Mouse (Mus musculus) left cerebral cortex, adult 2 months (tissue): ENCODE results near the gene Rap2a. TPM values are rescaled to one million over a fixed set of nuclear protein-coding genes. Genes with fewer than 3 reads are reported as not detected.

ENCODE experiments used
- DNase-seq, 2 experiments: peaks; one replicate each; pipeline ENCODE4 v3.0.0; 2021 to 2022; ENCODE audit warnings: low spot score in 2 of 2, mixed read lengths in 1 of 2; ENCODE audit errors: extremely low spot score in 1 of 2
- H3K27ac ChIP-seq: fragments of 200-600 bp; 2 replicates; pipeline ENCODE4 v1.8.1; 2022
- H3K4me3 ChIP-seq: fragments of 200-600 bp; 2 replicates; pipeline ENCODE4 v1.8.1; 2022
- CTCF ChIP-seq: fragments of 200-600 bp; IDR thresholded peaks from 2 replicates; pipeline ENCODE4 v1.8.1; 2022; ENCODE audit warnings: antibody characterized with exemption, mild to moderate bottlenecking, moderate library complexity
- intact Hi-C: fragments of 180-260 bp; cut with DNase I; formaldehyde crosslinking; loops from one replicate; pipeline ENCODE4 v1.15.1; 2025
- total RNA-seq, 2 experiments: library from RNA; stranded (reverse); gene quantifications; 2 replicates each; pipeline ENCODE4 v1.2.3; 2021

The Rap2a gene
- total RNA-seq, 2 experiments from 2014 or later, result 91.3 to 91.5 TPM

- no peak overlapping the region for H3K27ac ChIP-seq
- TF ChIP-seq CTCF, result no peak
- H3K4me3 ChIP-seq, result no peak overlapping the region
- intact Hi-C loops, result no loop called here
- DNase-seq, result no peak
These were observed 41.7 kb downstream of the Rap2a start for GRCm38 (mm10) chr14:120519921-120520320.

DNA sequence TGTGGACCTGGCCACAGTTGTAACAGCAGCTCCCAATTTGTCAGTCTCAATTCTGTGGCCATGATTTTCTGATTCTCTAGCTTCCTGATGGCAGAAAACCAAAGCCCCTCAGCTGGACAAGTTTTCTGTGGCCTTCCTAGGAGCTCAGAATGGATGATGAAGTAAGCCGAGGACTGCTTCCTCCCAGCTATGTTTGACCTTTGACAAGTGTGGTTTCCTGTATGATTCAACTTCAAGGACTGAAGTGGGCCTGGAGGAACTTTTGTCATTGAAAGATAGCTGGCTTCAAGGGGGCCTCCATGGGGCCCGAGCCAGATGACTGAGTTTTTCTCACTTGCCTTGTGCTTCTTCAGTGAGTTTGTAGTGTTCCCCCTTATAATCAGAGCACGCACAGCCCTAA lies 42.6 kb downstream of the Rap2a start:
- intact Hi-C loops, result no loop called here
- no peak for DNase-seq
- H3K27ac ChIP-seq, result no peak overlapping the region
- no peak overlapping the region for H3K4me3 ChIP-seq
- TF ChIP-seq CTCF, result no peak

DNA sequence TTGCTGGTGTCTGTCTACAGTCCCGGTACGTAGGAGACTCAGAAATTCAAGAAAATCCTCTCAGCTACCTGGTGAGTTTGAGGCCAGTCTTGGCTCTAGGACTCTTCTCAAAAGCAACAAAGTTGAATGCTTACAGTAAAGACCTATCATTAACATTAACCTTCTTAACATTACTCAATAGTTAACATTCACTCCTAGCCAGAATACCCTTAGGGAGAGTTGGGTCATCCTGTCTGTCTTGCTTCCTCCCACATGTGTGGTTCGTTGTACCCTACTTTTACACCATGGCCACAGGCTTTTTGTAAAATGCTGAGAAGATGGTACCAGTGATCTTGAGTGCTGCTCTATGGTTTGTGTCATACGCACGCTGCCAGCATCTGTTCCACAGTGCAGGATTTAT lies 45.1 kb downstream of the Rap2a start:
- Histone ChIP-seq H3K4me3 (no peak overlapping the region), H3K27ac (no peak overlapping the region)
- TF ChIP-seq CTCF, result no peak
- DNase-seq, result no peak
- intact Hi-C loops, result no loop called here

GRCm38 (mm10) chr14:120525644-120526043 lies 47.4 kb downstream of the Rap2a start:
- no peak for TF ChIP-seq CTCF
- Histone ChIP-seq H3K27ac (no peak overlapping the region), H3K4me3 (no peak overlapping the region)
- intact Hi-C loops, result no loop called here
- DNase-seq, result no peak

DNA sequence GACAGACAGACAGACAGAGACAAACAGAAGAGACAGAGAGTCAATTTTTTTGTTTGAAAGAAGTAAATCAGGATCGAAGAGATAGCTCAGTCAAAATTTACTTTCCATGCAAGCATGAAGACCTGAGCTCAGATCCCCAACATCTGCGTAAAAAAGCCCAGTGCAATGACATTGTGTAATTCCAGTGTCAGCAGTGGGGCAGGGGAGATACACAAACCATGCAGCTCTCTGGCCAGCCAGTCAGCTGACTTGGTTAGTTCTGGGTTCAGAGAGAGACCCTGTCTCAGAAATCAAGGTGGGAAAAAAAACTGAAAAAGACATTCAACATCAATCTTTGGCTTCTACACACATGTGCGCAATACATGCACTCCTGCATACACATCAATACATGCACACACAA lies 55.1 kb downstream of the Rap2a start:
- intact Hi-C loops, result no loop called here
- TF ChIP-seq CTCF, result no peak
- no peak for DNase-seq
- Histone ChIP-seq H3K27ac (no peak overlapping the region), H3K4me3 (no peak overlapping the region)

DNA sequence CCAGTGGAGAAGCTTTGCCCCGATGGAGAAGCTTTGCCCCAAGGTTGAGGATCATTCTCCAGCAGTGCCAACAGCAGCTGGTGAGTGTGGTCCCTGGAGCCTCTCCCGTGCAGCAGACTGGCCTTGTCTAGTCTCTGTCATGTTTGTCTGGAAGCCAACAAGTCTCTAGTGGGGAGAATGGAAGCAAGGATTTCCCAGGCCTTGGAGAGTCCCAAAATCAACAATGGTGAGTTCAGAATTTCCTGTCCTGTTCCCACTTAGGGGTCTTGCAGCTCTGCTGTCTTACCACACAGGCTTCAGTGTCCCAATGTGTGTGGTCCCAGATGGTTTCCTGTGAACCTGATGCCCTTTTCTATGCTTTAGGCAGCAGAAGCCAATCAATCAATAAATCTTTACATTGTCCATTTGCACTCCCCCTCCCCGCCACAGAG lies 56.6 kb downstream of the Rap2a start:
- Histone ChIP-seq H3K4me3 (no peak overlapping the region), H3K27ac (no peak overlapping the region)
- no peak for DNase-seq
- intact Hi-C loops, result no loop called here
- TF ChIP-seq CTCF, result no peak

GRCm38 (mm10) chr14:120535446-120535845 lies 57.2 kb downstream of the Rap2a start:
- Histone ChIP-seq H3K4me3 (no peak overlapping the region), H3K27ac (no peak overlapping the region)
- no peak for DNase-seq
- intact Hi-C loops, result no loop called here
- no peak for TF ChIP-seq CTCF

GRCm38 (mm10) chr14:120535924-120536323 lies 57.7 kb downstream of the Rap2a start:
- intact Hi-C loops, result no loop called here
- H3K4me3 ChIP-seq, result no peak overlapping the region
- H3K27ac ChIP-seq, result no peak overlapping the region
- no peak for TF ChIP-seq CTCF
- peak in 1 of 2 experiments; percentile 28 for DNase-seq

- Histone ChIP-seq H3K4me3 (no peak overlapping the region), H3K27ac (no peak overlapping the region)
- DNase-seq, result no peak
- intact Hi-C loops, result no loop called here
- TF ChIP-seq CTCF, result no peak
These were observed 60.9 kb downstream of the Rap2a start for GRCm38 (mm10) chr14:120539128-120539527.

GRCm38 (mm10) chr14:120539626-120540025 lies 61.4 kb downstream of the Rap2a start:
- Histone ChIP-seq H3K27ac (no peak overlapping the region), H3K4me3 (no peak overlapping the region)
- intact Hi-C loops, result no loop called here
- DNase-seq, result no peak
- TF ChIP-seq CTCF, result no peak

DNA sequence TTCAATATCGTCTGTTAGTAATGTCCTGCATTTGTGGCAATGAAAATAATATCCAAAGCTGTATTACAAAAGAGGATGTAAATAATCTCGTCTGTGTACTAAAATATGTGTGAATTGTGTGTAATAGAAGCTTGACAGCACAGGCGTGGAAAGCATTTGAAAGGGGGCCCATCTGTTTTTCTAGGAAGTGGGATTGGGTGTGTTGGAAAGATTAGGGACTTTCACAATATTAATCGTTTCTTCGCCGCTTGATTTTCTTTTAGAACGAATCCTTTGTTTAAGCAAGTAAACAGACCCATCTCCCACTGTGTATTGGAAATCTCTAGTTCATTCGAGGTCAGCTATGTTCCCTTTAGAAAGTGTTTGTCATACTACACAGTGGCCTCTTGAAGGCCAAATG lies 64.2 kb downstream of the Rap2a start:
- no peak for DNase-seq
- Histone ChIP-seq H3K27ac (no peak overlapping the region), H3K4me3 (no peak overlapping the region)
- no peak for TF ChIP-seq CTCF
- intact Hi-C loops, result no loop called here

DNA sequence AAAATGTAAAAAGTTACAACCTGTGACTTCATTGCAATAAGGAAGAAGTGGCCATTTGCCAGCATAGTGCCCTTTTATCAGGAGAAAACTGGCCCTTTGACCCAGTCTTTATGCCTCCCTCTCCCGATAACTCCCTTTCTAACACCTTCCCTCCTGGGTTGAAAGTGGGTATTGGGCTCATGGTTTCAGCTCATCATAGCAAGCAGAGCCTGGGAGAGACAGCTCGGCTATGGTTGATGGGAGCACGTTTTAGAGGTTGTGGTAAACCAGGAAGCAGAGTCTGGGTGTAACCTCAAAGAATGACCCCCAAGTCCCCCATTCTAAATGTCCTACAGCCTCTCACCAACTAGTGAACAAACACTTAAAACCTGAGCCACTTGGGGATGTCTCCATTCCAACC lies 64.7 kb downstream of the Rap2a start:
- intact Hi-C loops, result no loop called here
- Histone ChIP-seq H3K4me3 (no peak overlapping the region), H3K27ac (no peak overlapping the region)
- no peak for TF ChIP-seq CTCF
- DNase-seq, result no peak

- Histone ChIP-seq H3K27ac (no peak overlapping the region), H3K4me3 (no peak overlapping the region)
- TF ChIP-seq CTCF, result no peak
- DNase-seq, result no peak
- intact Hi-C loops, result no loop called here
These were observed 65.6 kb downstream of the Rap2a start for GRCm38 (mm10) chr14:120543846-120544245.

DNA sequence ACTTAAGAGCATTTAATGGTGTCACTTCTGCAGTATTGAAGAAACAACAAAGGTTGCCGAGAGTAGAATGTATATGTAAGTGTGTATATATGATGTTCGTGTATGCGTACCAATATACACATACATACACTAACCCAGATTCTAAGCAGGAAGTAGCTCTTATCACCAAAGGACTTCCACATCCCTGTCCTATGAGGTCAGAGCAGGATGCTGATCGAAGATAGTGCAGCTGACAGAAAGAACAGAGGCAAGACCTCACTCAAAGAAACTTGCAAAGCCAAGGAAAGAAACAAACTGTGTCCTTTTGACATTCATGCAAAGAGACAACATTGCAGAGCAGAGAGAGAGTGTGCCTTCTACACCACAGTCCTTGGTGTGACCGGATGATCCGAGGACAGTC lies 66.3 kb downstream of the Rap2a start:
- no peak for DNase-seq
- no peak for TF ChIP-seq CTCF
- intact Hi-C loops, result no loop called here
- H3K4me3 ChIP-seq, result no peak overlapping the region
- no peak overlapping the region for H3K27ac ChIP-seq
